Mouse (Mus musculus): ENCODE measurements around the gene Pip4k2a.

- TF ChIP-seq CTCF (IDR thresholded peaks at IDR 0.05; ENCODE audit: insufficient read depth, low read length) = no peak
- TF ChIP-seq POLR2A (IDR thresholded peaks at IDR 0.05; ENCODE audit: borderline replicate concordance, extremely low read depth, low read depth, low read length) = no peak
Measured at GRCm38 (mm10) chr2:18962502-18962901, 35.4 kb downstream of the Pip4k2a start.

Measured in lung, adult 2 months (tissue).